Mouse (Mus musculus): ENCODE results near the gene Gsta1.

GRCm38 (mm10) chr9:78197801-78198200 is 32.7 kb upstream of the Gsta1 start:
- TF ChIP-seq CTCF (IDR thresholded peaks at IDR 0.05; ENCODE audit: insufficient read depth, low read depth, low read length) (no peak), POLR2A (IDR thresholded peaks at IDR 0.05; ENCODE audit: insufficient read depth, low read depth, low read length) (no peak)
